Mouse (Mus musculus) ES-E14 (cell line): ENCODE data around the gene Tmcc1.

Experiments used
- CHD2 ChIP-seq: IDR thresholded peaks from 2 replicates; pipeline ENCODE4 v1.6.1; 2014; ENCODE audit warnings: mild to moderate bottlenecking, low read depth, low read length, inconsistent platforms
- HCFC1 ChIP-seq: IDR thresholded peaks from 2 replicates; pipeline ENCODE4 v1.6.1; 2012; ENCODE audit warnings: low read length, inconsistent platforms, borderline replicate concordance; ENCODE audit not compliant: insufficient read depth
- MAFK ChIP-seq: IDR thresholded peaks from 2 replicates; pipeline ENCODE4 v1.6.1; 2014; ENCODE audit warnings: mild to moderate bottlenecking, low read depth, low read length, inconsistent platforms; ENCODE audit not compliant: insufficient read depth
- ZC3H11A ChIP-seq: IDR thresholded peaks from 2 replicates; pipeline ENCODE4 v1.6.1; 2012; ENCODE audit warnings: low read depth, mild to moderate bottlenecking, inconsistent platforms, low read length, borderline replicate concordance
- ZNF384 ChIP-seq: IDR thresholded peaks from 2 replicates; pipeline ENCODE4 v1.6.1; 2012; ENCODE audit warnings: low read depth, low read length, inconsistent platforms

GRCm38 (mm10) chr6:116080756-116081155 lies 112.5 kb downstream of the Tmcc1 start:
- no peak for TF ChIP-seq ZNF384
- no peak for TF ChIP-seq ZC3H11A
- TF ChIP-seq CHD2, result no peak
- no peak for TF ChIP-seq HCFC1
- no peak for TF ChIP-seq MAFK
